Mouse (Mus musculus): Measurements from ENCODE around the gene Ahctf1. TPM values are rescaled to one million over a fixed set of nuclear protein-coding genes. Genes with fewer than 3 reads are reported as not detected.

Ahctf1 gene
- polyA plus RNA-seq (2012), result 40.4 and 41.5 TPM in 2 replicates

- peak; percentile 82 for TF ChIP-seq GATA1 (IDR thresholded peaks at IDR 0.05; ENCODE audit: low read length)
These were observed at the start of gene Ahctf1 for GRCm38 (mm10) chr1:179803513-179804139. Gene Ahctf1 (minus strand): TSS chr1:179803680.

DNA sequence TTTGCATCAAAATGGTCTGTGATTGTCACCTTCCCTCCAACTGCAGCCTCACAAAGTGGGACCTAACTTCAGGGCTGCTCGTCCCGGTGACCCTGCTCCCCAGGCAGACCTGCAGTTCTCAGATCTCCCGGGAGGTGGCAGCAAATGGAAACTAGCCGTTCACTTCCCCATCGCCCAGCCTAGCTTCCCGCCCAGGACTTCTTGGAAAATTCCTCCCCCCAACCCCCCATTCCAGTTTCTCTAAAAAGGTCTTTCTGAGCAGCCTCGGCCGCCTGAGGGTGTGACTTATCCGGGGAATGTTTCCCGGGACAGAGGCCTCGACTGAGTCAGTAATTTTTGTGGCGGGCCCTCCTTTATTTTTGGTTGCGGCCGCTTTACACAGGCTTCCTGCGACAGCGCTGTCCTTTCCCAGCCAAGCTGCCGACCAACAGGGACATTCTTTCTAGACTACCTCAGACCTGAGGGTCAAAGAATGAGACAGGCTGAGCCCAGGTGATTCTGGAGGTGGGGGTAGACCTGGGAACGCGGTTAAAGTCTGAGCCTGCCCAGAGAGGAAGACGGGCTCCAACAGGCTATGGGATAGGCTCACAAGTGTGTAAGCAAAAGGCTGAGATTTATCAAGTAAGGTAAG lies 44.4 kb upstream of the Ahctf1 start:
- no peak for TF ChIP-seq GATA1 (IDR thresholded peaks at IDR 0.05; ENCODE audit: low read length)

DNA sequence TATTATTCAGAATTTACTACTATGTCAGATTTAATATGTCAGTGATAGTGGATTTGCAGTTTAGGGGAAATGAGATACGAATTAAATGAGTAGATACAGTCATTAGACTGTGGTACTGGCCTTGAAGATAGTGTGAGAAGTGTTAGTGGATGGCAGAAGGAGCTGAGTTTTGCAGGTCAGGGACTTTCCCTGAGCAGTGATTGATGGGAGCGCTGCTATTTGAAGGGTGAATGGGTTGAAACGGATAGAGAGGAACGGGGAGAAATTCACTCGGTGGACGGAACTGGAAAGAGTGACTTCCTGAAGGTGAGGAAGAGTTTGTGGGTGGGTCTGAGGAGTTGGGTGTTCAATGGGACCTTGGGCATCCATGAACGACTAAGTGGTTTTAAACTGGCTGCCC lies 43.7 kb upstream of the Ahctf1 start:
- TF ChIP-seq GATA1 (IDR thresholded peaks at IDR 0.05; ENCODE audit: low read length), result no peak

DNA sequence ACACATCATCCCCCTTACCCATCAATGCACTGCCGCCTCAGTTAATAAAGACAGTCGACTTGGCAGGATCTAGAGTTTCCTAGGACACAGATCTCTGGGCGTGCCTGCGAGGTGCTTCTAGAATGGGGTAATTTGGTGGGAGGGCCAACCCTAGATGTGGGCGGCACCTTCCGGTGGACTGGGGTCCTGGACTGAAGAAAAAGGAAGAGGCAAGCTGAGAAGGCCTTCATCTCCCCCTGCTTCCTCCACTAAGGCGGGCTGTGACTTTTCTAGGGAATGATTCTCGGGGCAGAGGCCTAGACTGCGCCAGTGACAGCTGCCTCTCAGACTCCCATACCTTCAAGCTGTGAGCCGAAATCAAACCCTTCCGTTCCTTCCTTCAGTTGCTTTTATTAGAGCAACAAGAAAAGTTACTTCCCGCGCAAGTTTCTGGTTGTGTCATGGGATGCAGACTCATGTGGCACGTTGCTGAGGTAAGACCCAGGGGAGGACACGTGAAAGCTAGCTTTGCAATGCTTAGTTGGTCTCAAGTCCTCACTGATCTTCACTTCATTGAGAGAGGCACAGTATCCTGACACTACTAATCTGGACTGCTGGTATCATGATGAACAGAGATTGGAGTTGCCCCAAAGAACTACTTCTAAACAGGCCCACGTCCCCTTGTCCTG lies 42.5 kb upstream of the Ahctf1 start:
- TF ChIP-seq GATA1 (IDR thresholded peaks at IDR 0.05; ENCODE audit: low read length), result no peak

DNA sequence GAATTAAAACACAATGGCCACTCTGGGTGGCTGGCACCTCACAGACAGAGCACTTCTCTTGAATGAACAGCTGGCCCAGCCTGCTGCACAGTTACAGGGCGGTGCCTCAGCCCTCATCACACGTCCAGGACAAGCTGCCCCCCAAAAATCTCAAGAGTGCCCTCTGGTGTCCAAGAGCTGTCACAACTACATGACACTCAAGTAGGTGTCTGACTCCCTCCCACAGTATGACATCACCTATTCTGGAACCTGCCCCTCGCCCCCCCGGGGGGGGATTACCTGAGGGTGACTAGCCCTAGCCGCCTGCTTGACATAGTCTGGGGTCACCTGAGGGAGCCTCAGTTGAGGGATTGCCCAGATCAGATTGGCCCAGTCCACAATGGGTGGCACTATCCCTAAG lies 41.4 kb upstream of the Ahctf1 start:
- no peak for TF ChIP-seq GATA1 (IDR thresholded peaks at IDR 0.05; ENCODE audit: low read length)

GRCm38 (mm10) chr1:179843981-179844380 lies 40.5 kb upstream of the Ahctf1 start:
- no peak for TF ChIP-seq GATA1 (IDR thresholded peaks at IDR 0.05; ENCODE audit: low read length)

GRCm38 (mm10) chr1:179842568-179842967 lies 39.1 kb upstream of the Ahctf1 start:
- TF ChIP-seq GATA1 (IDR thresholded peaks at IDR 0.05; ENCODE audit: low read length), result no peak

- TF ChIP-seq GATA1 (IDR thresholded peaks at IDR 0.05; ENCODE audit: low read length), result no peak
These were observed 33.2 kb upstream of the Ahctf1 start for GRCm38 (mm10) chr1:179836426-179837404.

DNA sequence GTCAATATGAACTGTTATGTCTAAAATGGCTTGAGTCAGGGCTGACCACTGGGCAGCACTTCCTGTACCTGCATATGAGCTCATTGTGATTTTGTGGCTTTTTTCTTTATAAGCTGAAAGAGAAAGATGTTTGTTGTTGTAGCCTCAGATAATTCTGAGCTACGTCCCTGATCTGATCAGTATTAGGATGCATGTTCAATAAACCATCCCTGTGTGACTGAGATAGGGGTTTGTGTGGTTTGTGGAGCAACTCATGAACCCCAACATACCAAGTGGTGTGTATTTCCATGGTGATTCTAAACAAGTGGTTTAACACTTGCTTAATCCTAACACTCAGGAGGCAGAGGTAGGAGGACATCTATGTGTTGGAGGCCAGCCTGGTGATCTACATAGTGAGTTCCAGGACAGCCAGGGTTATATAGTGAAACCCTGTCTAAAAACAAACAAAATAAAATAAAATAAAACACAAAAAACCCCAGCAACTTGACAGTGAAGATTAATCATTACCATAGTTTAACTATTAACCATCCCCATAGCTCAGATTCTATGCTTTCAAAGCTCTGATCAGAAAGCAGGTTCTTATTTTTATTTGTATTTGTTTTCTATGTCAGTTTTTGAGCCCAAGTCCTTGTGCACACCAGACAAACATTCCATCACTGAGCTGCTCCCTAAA lies 32.4 kb upstream of the Ahctf1 start:
- peak; percentile 79 for TF ChIP-seq GATA1 (IDR thresholded peaks at IDR 0.05; ENCODE audit: low read length)

- TF ChIP-seq GATA1 (IDR thresholded peaks at IDR 0.05; ENCODE audit: low read length), result no peak
These were observed 30.1 kb upstream of the Ahctf1 start for GRCm38 (mm10) chr1:179833596-179833995.

- TF ChIP-seq GATA1 (IDR thresholded peaks at IDR 0.05; ENCODE audit: low read length), result no peak
These were observed 29.3 kb upstream of the Ahctf1 start for GRCm38 (mm10) chr1:179832710-179833240.

- no peak for TF ChIP-seq GATA1 (IDR thresholded peaks at IDR 0.05; ENCODE audit: low read length)
These were observed 25.4 kb upstream of the Ahctf1 start for GRCm38 (mm10) chr1:179828900-179829299.

GRCm38 (mm10) chr1:179828051-179828450 lies 24.6 kb upstream of the Ahctf1 start:
- TF ChIP-seq GATA1 (IDR thresholded peaks at IDR 0.05; ENCODE audit: low read length), result no peak

DNA sequence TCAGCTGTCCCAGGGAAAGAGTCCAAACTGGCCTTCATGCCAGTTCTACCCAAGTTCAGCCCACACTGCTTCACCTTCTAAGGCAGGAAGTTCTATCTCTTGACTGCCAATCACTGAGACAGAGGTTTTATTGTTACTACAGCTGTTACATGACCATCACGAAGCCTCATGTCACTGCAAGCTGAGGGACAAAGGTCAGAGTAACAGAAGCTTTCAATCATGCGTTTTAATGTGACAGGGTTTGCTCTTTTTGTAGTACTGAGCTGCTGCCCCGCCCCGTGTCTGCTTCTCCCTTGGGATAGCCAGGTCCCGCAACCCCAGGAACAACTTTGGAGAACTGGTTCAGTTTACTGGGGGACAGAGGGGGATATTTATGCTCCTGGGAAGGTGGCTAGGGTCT lies 21.1 kb upstream of the Ahctf1 start:
- no peak for TF ChIP-seq GATA1 (IDR thresholded peaks at IDR 0.05; ENCODE audit: low read length)

DNA sequence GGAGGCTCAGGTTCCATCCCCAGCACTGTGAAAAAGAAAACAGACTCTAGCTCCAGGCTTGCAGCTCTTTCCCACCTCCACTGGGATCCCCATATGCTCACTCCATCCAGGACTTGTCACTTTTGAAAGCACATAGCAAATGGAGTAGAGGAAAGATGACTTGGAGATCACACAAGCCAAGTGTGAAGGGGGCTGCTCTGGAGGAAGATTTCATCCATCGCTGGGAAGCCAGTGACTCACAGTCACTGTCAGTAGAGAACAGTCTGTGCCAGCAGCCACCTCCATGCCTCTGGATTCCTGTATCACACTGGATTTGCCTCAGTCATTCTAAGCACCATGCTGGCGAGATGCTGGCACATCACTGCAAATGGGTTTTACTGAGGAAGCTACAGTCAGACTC lies 11.1 kb upstream of the Ahctf1 start:
- TF ChIP-seq GATA1 (IDR thresholded peaks at IDR 0.05; ENCODE audit: low read length), result no peak
